Mouse (Mus musculus) heart, adult 2 months (tissue): ENCODE results near the gene Myrf.

Experiments used
- CTCF ChIP-seq: fragments of 200-600 bp; IDR thresholded peaks from 2 replicates; pipeline ENCODE4 v1.8.1; 2022; ENCODE audit warnings: antibody characterized with exemption, mild to moderate bottlenecking, moderate library complexity
- EP300 ChIP-seq: fragments of 200-500 bp; IDR thresholded peaks from 2 replicates; pipeline ENCODE4 v1.6.1; 2011; ENCODE audit warnings: low read depth, low read length, control low read depth; ENCODE audit not compliant: insufficient read depth

DNA sequence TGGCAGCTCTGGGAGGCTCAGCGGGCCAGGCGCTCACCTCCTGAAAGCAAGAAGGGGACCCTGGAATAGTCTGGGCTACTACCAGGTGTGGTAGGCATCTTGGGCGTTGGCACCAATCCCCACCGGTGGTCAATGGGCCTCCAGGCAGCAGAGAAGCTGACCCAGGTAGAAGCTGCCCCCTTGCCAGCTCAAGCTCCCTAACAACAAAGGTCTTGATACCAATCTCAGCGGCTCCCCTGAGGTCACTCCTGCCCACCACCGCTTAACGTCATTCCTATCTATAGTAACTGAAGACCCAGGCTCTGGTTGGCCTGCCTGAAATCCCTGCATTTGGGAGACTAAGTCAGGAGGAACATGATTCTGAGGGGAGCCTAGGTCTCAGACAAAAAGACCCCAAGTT is 31.0 kb upstream of the Myrf start:
- TF ChIP-seq CTCF = no peak
- TF ChIP-seq EP300 = no peak
